Mouse (Mus musculus) MEL (cell line): Measurements from ENCODE around the gene Rps21.
A peak's percentile ranks its signal among the peaks of the same experiment; 100 is the strongest.

Experiments
- ZMIZ1 ChIP-seq: IDR thresholded peaks from 2 replicates; pipeline ENCODE4 v1.6.1; 2012; ENCODE audit warnings: low read depth, mild to moderate bottlenecking, inconsistent platforms, low read length, improper control_type of control experiment, moderate library complexity
- ZNF384 ChIP-seq: IDR thresholded peaks from 2 replicates; pipeline ENCODE4 v1.6.1; 2012; ENCODE audit warnings: low read depth, mild to moderate bottlenecking, inconsistent platforms, low read length, improper control_type of control experiment

- TF ChIP-seq ZMIZ1 (0 out of 2 replicates have a peak, but pooled peaks have one; percentile 6), ZNF384 (no peak)
Measured at GRCm38 (mm10) chr2:180256296-180257000, 729 bp upstream of the Rps21 start.
